Mouse (Mus musculus): Measurements from ENCODE around the gene Rock2. TPM values are rescaled to one million over a fixed set of nuclear protein-coding genes. Genes with fewer than 3 reads are reported as not detected.

Gene Rock2
- total and polyA plus RNA-seq, 3 experiments: 11.2 to 80.2 (median 78.0) TPM

- no peak overlapping the region for H3K4me3 ChIP-seq
- peak overlapping the region; percentile 72 for H3K27ac ChIP-seq
- no peaks in the 10 kb centered on the region for H3K36me3 ChIP-seq (ENCODE audit: control insufficient read depth, insufficient read depth, low read length)
- no peaks in the 10 kb centered on the region for H3K79me2 ChIP-seq (replicated peaks; ENCODE audit: control insufficient read depth, insufficient read depth, low read length)
- intact Hi-C loops (cut with DNase I): no loop called here
- no peak for TF ChIP-seq CTCF (IDR thresholded peaks at IDR 0.05)
- TF ChIP-seq POLR2A (IDR thresholded peaks at IDR 0.05; ENCODE audit: insufficient read depth, low read depth, low read length): no peak
- no peak for TF ChIP-seq EP300 (IDR thresholded peaks at IDR 0.05; ENCODE audit: insufficient read depth, low read depth, low read length)
- 14% methylated on average over 1 of the region's 1 CpGs for WGBS
- DNase-seq: no peak
- H3K4me1 ChIP-seq (ENCODE audit: control insufficient read depth, insufficient read depth, low read length): peaks cover 26% of the 10 kb centered on the region
- H3K9ac ChIP-seq (ENCODE audit: low read depth, low read length): no peak overlapping the region
- H3K27me3 ChIP-seq (ENCODE audit: control insufficient read depth, insufficient read depth, low read length): no peaks in the 10 kb centered on the region
Observed at GRCm38 (mm10) chr12:16877679-16878078, 17.0 kb upstream of the Rock2 start.

GRCm38 (mm10) chr12:16879369-16879768 is 15.3 kb upstream of the Rock2 start:
- whole genome bisulfite sequencing: 90% methylated on average over 1 of the region's 1 CpGs
- intact Hi-C loops (cut with DNase I): no loop called here
- no peaks in the 10 kb centered on the region for H3K79me2 ChIP-seq (replicated peaks; ENCODE audit: control insufficient read depth, insufficient read depth, low read length)
- no peak for TF ChIP-seq CTCF (IDR thresholded peaks at IDR 0.05)
- no peak for TF ChIP-seq EP300 (IDR thresholded peaks at IDR 0.05; ENCODE audit: insufficient read depth, low read depth, low read length)
- TF ChIP-seq POLR2A (IDR thresholded peaks at IDR 0.05; ENCODE audit: insufficient read depth, low read depth, low read length): no peak
- DNase-seq: no peak
- H3K9ac ChIP-seq (ENCODE audit: low read depth, low read length): no peak overlapping the region
- no peak overlapping the region for H3K27ac ChIP-seq
- no peaks in the 10 kb centered on the region for H3K27me3 ChIP-seq (ENCODE audit: control insufficient read depth, insufficient read depth, low read length)
- peaks cover 15% of the 10 kb centered on the region for H3K4me1 ChIP-seq (ENCODE audit: control insufficient read depth, insufficient read depth, low read length)
- no peaks in the 10 kb centered on the region for H3K36me3 ChIP-seq (ENCODE audit: control insufficient read depth, insufficient read depth, low read length)
- H3K4me3 ChIP-seq: no peak overlapping the region

- Histone ChIP-seq H3K79me2 (replicated peaks; ENCODE audit: control insufficient read depth, insufficient read depth, low read length) (no peaks in the 10 kb centered on the region), H3K27ac (no peak overlapping the region), H3K9ac (ENCODE audit: low read depth, low read length) (no peak overlapping the region), H3K4me1 (ENCODE audit: control insufficient read depth, insufficient read depth, low read length) (peaks cover 11% of the 10 kb centered on the region), H3K36me3 (ENCODE audit: control insufficient read depth, insufficient read depth, low read length) (no peaks in the 10 kb centered on the region), H3K4me3 (no peak overlapping the region), H3K27me3 (ENCODE audit: control insufficient read depth, insufficient read depth, low read length) (no peaks in the 10 kb centered on the region)
- intact Hi-C loops (cut with DNase I): no loop called here
- DNase-seq: no peak
- WGBS: 86% methylated on average over 4 of the region's 4 CpGs
- TF ChIP-seq POLR2A (IDR thresholded peaks at IDR 0.05; ENCODE audit: insufficient read depth, low read depth, low read length): no peak
- TF ChIP-seq CTCF (IDR thresholded peaks at IDR 0.05): no peak
- no peak for TF ChIP-seq EP300 (IDR thresholded peaks at IDR 0.05; ENCODE audit: insufficient read depth, low read depth, low read length)
Observed at GRCm38 (mm10) chr12:16880077-16880476, 14.6 kb upstream of the Rock2 start.

GRCm38 (mm10) chr12:16882442-16882841 is 12.3 kb upstream of the Rock2 start:
- Histone ChIP-seq H3K4me1 (ENCODE audit: control insufficient read depth, insufficient read depth, low read length) (peaks cover 5% of the 10 kb centered on the region), H3K9ac (ENCODE audit: low read depth, low read length) (no peak overlapping the region), H3K79me2 (replicated peaks; ENCODE audit: control insufficient read depth, insufficient read depth, low read length) (no peaks in the 10 kb centered on the region), H3K27ac (no peak overlapping the region), H3K36me3 (ENCODE audit: control insufficient read depth, insufficient read depth, low read length) (no peaks in the 10 kb centered on the region), H3K4me3 (no peak overlapping the region), H3K27me3 (ENCODE audit: control insufficient read depth, insufficient read depth, low read length) (no peaks in the 10 kb centered on the region)
- TF ChIP-seq EP300 (IDR thresholded peaks at IDR 0.05; ENCODE audit: insufficient read depth, low read depth, low read length) (no peak), POLR2A (IDR thresholded peaks at IDR 0.05; ENCODE audit: insufficient read depth, low read depth, low read length) (no peak), CTCF (IDR thresholded peaks at IDR 0.05) (no peak)
- WGBS: 89% methylated on average over 3 of the region's 3 CpGs
- no peak for DNase-seq
- intact Hi-C loops (cut with DNase I): no loop called here

GRCm38 (mm10) chr12:16883111-16883510 is 11.6 kb upstream of the Rock2 start:
- H3K4me1 ChIP-seq (ENCODE audit: control insufficient read depth, insufficient read depth, low read length): peaks cover 3% of the 10 kb centered on the region; the same call in 1 of the 2 replicates
- intact Hi-C loops (cut with DNase I): no loop called here
- no peak overlapping the region for H3K9ac ChIP-seq (ENCODE audit: low read depth, low read length)
- H3K27ac ChIP-seq: no peak overlapping the region
- H3K4me3 ChIP-seq: no peak overlapping the region
- TF ChIP-seq CTCF (IDR thresholded peaks at IDR 0.05) (no peak), EP300 (IDR thresholded peaks at IDR 0.05; ENCODE audit: insufficient read depth, low read depth, low read length) (no peak), POLR2A (IDR thresholded peaks at IDR 0.05; ENCODE audit: insufficient read depth, low read depth, low read length) (no peak)
- H3K36me3 ChIP-seq (ENCODE audit: control insufficient read depth, insufficient read depth, low read length): no peaks in the 10 kb centered on the region
- H3K27me3 ChIP-seq (ENCODE audit: control insufficient read depth, insufficient read depth, low read length): no peaks in the 10 kb centered on the region
- H3K79me2 ChIP-seq (replicated peaks; ENCODE audit: control insufficient read depth, insufficient read depth, low read length): no peaks in the 10 kb centered on the region
- DNase-seq: no peak
- 73% methylated on average over 7 of the region's 7 CpGs for WGBS

- H3K9ac ChIP-seq (ENCODE audit: low read depth, low read length): no peak overlapping the region
- H3K4me3 ChIP-seq: no peak overlapping the region
- no peaks in the 10 kb centered on the region for H3K36me3 ChIP-seq (ENCODE audit: control insufficient read depth, insufficient read depth, low read length)
- no peaks in the 10 kb centered on the region for H3K27me3 ChIP-seq (ENCODE audit: control insufficient read depth, insufficient read depth, low read length)
- no peak overlapping the region for H3K27ac ChIP-seq
- no peak for DNase-seq
- no peaks in the 10 kb centered on the region for H3K79me2 ChIP-seq (replicated peaks; ENCODE audit: control insufficient read depth, insufficient read depth, low read length)
- WGBS: 90% methylated on average over 4 of the region's 4 CpGs
- TF ChIP-seq POLR2A (IDR thresholded peaks at IDR 0.05; ENCODE audit: insufficient read depth, low read depth, low read length): no peak
- no peak for TF ChIP-seq CTCF (IDR thresholded peaks at IDR 0.05)
- no peak for TF ChIP-seq EP300 (IDR thresholded peaks at IDR 0.05; ENCODE audit: insufficient read depth, low read depth, low read length)
- intact Hi-C loops (cut with DNase I): no loop called here
- 0 out of 2 replicates have a peak, but pooled peaks cover 3% of the 10 kb centered on the region for H3K4me1 ChIP-seq (ENCODE audit: control insufficient read depth, insufficient read depth, low read length)
Observed at GRCm38 (mm10) chr12:16884534-16884933, 10.2 kb upstream of the Rock2 start.
